Mouse (Mus musculus) spleen, adult 12 weeks (tissue): ENCODE results near the gene Ptprz1.
"Not testable (repeated sequence)": the region's sequence is repeated elsewhere in the genome, so short reads cannot be mapped to it uniquely, and the experiment has no call there.

Source experiments
- DNase-seq: peaks from one replicate; pipeline ENCODE4 v3.0.0; 2022; ENCODE audit warnings: low spot score

The Ptprz1 gene

GRCm38 (mm10) chr6:23014988-23015613 is 139.8 kb downstream of the Ptprz1 start:
- DNase-seq, result no peak

GRCm38 (mm10) chr6:23028251-23028650 is 152.9 kb downstream of the Ptprz1 start:
- no peak for DNase-seq

- DNase-seq, result no peak
These were observed 173.5 kb downstream of the Ptprz1 start for GRCm38 (mm10) chr6:23048836-23049235.

GRCm38 (mm10) chr6:23055734-23056133 is 180.4 kb downstream of the Ptprz1 start:
- no peak for DNase-seq

GRCm38 (mm10) chr6:23076060-23076459 is 200.8 kb downstream of the Ptprz1 start:
- DNase-seq, result no peak

GRCm38 (mm10) chr6:23078273-23078672 is 203.0 kb downstream of the Ptprz1 start:
- no peak for DNase-seq

- DNase-seq, result no peak
These were observed 204.8 kb downstream of the Ptprz1 start for GRCm38 (mm10) chr6:23079991-23080680.

GRCm38 (mm10) chr6:23084587-23085421 is 209.5 kb downstream of the Ptprz1 start:
- no peak for DNase-seq

- not testable (repeated sequence) for DNase-seq
These were observed 214.0 kb downstream of the Ptprz1 start for GRCm38 (mm10) chr6:23089292-23089691.

- DNase-seq, result not testable (repeated sequence)
These were observed 215.2 kb downstream of the Ptprz1 start for GRCm38 (mm10) chr6:23090346-23091055.
